Mouse (Mus musculus) small intestine, adult 2 months (tissue): ENCODE data around the gene Cd3g.

ENCODE experiments used
- CTCF ChIP-seq: fragments of 200-500 bp; IDR thresholded peaks from 2 replicates; pipeline ENCODE4 v1.5.1; 2012; ENCODE audit warnings: low read depth, mild to moderate bottlenecking, control low read depth, inconsistent platforms, low read length, moderate library complexity, mixed read lengths; ENCODE audit not compliant: insufficient replicate concordance, insufficient read length; ENCODE audit errors: extremely low read depth
- POLR2A ChIP-seq: fragments of 200-500 bp; IDR thresholded peaks from 2 replicates; pipeline ENCODE4 v1.6.1; 2012; ENCODE audit warnings: low read depth, mild to moderate bottlenecking, control low read depth, inconsistent platforms, low read length, moderate library complexity

DNA sequence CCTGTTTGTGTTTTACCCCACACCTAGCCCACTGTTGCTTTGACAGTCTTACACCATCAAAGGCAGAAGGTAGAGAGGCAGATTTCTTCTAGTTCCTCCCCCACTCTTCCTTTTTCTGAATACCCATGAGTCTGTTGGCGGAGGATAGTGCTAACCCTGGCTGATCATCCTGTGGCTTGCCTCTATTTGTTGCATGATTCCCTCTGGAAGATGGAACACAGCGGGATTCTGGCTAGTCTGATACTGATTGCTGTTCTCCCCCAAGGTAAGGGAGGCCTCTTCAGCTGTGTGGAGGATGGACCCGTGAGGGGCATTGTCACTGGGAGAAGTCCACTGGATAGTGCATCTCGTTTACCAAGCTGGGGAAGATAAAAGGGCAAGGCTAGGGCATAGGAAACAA lies 1.4 kb upstream of the Cd3g start, which contains the start of gene Cd3d:
- no peak for TF ChIP-seq CTCF
- no peak for TF ChIP-seq POLR2A
